Mouse (Mus musculus): ENCODE data around the gene Urgcp.
A peak's percentile ranks its signal among the peaks of the same experiment; 100 is the strongest.

Urgcp gene

DNA sequence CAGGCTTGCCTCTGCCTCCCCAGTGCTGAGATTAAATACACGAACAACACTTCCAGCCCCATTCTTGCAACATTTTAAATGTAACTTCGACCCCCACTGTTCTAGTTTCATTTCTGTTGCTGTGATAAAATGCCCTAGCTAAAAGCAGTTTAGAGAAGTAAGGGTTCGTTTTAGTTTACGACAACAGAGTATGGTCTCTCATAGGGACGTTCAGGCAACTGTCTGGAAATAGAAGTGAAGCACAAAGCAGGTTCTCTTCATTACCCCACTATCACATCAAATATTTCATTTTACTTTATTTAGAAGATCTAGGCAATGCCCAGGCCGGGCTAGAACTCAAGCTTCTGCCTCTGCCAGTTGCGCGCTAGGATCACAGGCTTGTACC lies 25.5 kb upstream of the Urgcp start:
- DNase-seq (ENCODE audit: low read depth in 1 of 2, low spot score in 2 of 2) = no peak

DNA sequence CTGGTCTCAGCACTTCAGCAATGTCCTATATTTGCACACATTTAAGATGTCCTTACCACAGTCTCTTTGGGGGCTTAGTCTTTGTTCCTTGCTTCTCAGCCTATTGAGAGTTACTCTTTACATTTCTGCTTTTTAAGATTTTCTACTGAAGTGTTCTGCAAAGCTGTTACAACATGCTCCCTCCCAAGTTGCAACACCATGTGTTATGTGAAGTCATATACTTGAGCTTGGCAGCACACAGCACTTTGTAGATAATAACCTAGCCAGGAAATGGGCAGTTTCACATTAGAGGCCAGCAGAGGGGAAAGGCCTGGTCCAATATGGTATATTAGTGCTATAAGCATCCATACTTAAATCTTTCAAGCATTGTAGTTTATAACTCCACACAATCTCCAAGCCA lies 23.6 kb upstream of the Urgcp start:
- peak; percentile 43 to 45 for DNase-seq (ENCODE audit: low read depth in 1 of 2, low spot score in 2 of 2)

DNA sequence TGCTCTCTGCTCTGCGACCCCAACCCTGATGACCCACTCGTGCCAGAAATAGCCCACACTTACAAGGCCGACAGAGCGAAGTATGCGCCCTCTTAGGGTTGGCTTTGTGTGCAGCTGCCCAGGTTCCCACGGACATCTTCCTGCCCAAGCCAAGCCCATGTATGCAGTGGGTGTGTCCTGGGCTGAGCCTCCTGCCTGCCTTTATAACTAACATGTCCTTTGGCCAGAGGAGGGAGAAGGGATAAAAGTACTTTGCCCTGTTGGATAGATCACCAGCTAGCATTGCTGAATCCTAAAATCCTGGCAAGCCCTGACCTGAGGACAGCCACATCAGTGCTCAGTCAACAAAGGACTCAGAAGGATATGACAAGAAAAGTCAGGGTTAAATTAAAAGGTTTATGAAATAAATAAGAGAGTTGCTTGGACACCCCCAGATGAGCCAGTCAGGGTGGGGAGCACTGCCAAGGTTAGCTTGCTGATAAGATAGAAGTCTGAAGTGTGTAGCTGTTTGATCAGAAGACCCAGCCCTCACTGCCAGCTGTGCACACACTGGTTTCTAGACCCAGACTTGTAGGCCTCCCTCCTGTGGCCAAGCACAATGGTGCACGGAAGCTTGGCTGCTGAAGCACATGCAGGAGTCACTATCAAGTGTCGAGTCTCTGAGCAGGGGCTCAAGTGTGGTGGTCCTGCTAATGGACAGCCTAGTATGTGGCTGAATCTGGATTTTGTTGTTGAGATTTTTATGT lies 20.2 kb upstream of the Urgcp start:
- no peak for DNase-seq (ENCODE audit: low read depth in 1 of 2, low spot score in 2 of 2)

DNA sequence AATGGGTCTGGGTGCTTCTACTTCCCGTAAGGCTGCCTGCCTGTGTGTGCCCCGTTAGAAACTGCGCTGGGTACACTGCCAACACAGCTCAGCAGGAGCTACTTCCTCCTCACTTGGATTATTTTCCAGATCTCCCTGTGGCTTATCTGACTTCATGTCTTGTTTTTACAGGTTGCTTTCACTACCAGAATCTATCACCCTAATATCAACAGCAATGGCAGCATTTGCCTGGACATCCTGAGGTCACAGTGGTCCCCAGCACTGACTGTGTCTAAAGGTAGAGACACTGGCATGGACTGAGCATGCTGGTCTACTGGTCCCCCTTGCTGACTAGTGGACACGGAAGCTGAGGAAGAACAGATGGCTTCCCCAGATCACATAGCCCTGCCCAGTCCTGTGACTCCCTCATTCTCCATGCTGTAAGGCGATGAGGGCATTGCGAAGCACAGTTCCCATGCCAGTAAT lies 17.9 kb upstream of the Urgcp start:
- no peak for DNase-seq (ENCODE audit: low read depth in 1 of 2, low spot score in 2 of 2)

DNA sequence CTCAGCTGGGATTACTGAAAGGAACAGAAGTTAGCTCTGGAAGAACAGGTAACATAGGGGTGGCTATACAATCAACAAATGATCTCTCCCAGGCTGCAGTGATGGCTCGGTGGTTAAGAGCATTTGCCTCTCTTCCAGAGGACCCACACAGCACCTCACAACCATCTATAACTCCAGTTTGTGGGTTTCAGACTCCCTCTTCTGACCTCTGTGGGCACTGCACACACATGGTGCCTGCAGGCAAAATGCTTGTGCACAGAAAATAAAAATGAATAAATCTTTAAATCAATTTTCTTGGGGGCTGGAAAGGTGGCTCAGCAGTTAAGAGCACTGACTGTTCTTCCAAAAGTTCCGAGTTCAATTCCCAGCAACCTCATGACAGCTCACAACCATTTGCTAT lies 16.3 kb upstream of the Urgcp start:
- no peak for DNase-seq (ENCODE audit: low read depth in 1 of 2, low spot score in 2 of 2)

DNA sequence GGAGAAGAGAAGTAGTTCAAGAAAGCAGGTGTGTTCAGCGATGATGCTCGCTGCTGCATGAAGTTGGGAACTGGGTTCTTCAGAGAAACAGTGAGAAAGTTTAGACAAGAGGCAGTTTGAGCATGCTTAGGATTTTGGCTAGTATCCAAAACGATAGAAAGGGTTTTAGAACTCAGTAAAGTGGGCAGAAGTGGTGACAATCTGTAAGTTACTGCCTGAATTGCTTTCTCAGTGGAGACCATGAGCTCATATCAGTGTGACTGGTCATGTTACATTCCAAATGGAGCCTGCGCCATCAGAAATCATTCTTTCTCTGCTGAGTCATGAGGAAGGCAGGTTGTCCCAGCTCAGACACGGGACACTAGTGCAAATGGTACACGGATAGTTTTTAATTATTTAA lies 3.8 kb upstream of the Urgcp start:
- no peak for DNase-seq (ENCODE audit: low read depth in 1 of 2, low spot score in 2 of 2)

DNA sequence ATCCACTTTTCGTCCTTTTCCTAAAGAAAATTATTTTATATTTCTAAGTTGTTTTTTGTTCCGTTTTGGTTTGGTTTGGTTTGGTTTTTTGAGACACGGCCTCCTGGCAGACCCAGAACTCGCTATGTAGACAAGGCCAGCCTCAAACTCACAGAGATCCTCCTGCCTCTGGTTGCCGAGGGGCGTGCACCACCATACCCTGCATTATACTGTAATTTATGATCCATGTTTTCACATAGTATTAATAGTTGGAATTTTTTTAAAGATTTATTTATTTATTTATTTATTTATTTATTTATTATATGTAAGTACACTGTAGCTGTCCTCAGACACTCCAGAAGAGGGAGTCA lies 432 bp upstream of the Urgcp start:
- no peak for DNase-seq (ENCODE audit: low read depth in 1 of 2, low spot score in 2 of 2)

DNA sequence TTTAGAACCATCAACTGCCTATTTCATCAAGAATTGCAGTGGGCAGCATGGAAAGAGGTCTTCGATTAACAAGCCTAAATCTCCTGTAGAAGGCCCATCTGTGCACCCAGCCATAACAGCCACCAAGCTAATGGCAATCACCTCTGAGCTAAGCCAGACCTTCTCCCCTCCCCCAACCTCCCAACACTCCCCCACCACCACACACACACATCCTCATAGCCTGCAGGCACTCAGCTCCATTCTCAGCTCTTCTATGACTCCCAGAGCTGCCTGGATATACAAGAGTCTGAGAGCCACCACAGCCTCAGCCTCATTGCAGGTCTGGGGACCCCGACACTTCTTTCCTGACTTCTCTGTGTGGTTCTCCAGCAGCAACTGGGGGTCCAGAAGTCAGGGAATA lies 8.4 kb downstream of the Urgcp start:
- DNase-seq (ENCODE audit: low read depth in 1 of 2, low spot score in 2 of 2) = no peak

DNA sequence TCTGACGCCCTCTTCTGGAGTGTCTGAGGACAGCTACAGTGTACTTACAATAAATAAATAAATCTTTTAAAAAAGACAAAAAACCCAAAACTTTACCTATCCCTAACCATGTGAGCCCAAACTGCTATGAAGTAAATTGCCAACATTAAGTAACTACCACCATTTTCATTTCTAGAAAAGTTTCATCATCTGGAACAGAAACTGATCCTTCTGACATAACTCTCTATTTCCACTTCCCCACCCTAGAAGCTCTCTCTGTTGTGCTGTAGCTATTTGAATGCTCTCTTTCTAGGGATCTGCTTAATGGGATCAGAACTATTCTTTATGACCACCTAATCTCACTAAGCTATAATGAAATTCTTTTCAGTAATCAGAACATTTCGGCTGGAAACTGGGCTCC lies 17.2 kb downstream of the Urgcp start:
- DNase-seq (ENCODE audit: low read depth in 1 of 2, low spot score in 2 of 2) = no peak

DNA sequence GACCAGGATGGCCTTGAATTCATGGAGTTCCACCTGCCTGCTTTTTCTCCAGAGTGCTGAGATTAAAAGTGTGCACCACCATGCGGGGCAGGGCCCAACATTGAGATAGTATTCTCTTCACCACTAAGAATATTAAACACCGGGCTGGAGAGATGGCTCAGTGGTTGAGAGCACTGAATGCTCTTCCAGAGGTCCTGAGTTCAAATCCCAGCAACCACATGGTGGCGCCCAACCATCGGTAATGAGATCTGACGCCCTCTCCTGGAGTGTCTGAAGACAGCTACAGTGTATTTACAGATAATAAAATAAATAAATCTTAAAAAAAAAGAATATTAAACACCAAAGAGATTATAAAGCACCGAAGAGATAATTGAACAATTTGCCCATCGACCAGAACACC lies 20.1 kb downstream of the Urgcp start:
- no peak for DNase-seq (ENCODE audit: low read depth in 1 of 2, low spot score in 2 of 2)

DNA sequence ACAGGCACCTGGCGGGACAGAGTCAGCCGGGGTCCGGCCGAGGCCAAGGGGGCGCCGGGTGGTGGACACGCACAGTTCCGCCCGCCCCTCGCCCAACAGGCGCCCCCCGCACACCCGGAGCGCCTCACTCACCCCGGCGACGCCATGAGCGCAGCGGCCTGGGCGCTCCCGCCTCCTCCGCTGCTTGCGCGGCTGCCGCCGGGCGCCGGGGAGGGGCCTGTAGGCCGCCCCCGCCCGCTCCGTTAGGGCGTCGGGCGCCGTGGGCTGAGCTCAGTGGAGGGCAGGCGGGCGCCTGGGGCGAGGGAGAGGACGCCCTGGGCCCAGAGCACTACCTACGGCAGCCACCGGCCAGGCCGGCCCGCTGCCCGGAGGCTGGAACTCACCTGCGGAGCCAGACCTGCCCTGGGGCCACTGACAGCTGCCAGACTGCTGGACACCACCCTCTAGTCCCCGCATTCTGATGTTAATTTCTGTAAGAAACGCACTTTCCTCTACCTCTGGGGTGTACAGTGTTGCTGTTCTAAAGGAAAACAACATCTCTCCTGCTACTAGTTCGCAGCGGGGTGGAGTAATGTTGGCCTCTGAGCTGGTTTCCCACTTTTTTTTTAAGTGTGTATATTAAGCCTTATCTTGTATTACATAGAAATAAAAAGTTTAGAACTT lies 21.1 kb downstream of the Urgcp start:
- DNase-seq (ENCODE audit: low read depth in 1 of 2, low spot score in 2 of 2) = peak in 1 of 2 experiments; percentile 44

DNA sequence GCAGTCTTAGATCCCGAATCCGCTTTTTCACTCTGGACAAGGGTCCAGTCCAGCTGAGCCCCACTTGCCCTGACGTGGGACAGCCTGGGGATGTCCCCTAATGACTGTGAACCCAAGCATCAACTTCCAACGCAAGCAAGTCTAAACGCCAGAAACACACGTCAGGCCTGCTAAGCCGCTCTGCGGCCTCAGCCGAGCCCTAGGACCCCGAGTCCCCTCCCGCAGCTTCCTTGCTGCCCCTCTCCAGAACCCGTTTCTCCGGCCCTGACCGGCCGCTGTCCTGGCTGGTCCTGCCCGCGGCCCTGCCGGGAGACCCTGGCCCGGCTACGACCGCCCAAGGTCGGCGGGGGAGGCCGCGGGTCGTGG lies 21.6 kb downstream of the Urgcp start:
- no peak for DNase-seq (ENCODE audit: low read depth in 1 of 2, low spot score in 2 of 2)

DNA sequence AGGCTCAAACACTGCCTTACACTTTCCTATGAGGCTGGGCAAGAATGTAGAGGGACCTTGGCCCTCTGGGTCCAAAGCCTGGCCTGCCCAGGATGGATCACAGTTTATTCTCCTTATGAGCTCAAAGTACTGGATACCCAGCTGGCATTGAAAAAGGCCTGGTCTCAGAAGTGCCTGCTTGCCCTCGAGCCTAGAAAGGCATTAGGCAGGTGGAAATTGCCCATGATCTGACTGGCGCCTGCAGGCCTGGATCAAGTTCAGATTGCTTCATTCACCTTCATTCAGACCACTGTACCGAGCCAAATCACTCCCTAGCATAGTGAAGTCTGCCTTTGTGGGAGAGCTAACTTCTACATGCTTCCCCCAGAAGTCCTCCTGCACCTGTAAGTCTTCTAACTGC lies 22.3 kb downstream of the Urgcp start:
- no peak for DNase-seq (ENCODE audit: low read depth in 1 of 2, low spot score in 2 of 2)

DNA sequence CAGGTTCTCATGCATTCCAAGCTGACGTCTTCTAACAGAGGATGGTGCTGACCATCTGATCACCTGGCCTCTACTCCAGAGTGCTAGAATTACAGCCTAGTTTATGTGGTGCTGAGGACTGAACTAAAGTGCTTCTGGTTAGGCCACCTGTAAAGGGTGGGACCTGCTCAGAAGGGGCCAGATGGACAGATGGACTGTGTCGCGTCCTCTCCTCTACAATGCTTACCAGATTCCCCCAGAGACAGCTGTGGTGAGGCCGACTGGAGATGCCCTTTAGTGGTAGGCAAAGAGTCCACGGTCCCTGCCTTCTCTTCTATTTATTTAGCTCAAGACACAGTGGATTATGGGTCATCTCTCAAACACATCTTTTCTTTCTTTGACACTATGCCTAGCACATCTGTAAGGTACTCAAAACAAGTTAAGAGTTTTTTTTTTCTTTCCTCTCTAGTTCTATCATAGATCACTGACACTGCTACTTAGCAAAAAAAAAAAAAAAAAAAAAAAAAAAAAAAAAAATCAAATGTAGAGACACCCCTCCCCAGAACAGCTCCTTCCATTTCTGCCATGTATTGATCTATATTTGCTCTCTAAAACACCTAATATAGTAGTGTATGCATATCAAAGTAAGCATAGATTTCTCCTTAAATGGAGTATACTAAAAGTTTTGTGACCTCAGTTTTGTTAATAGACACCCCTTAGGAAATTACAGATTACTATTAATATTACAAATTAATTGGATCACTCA lies 23.1 kb downstream of the Urgcp start:
- DNase-seq (ENCODE audit: low read depth in 1 of 2, low spot score in 2 of 2) = no peak

DNA sequence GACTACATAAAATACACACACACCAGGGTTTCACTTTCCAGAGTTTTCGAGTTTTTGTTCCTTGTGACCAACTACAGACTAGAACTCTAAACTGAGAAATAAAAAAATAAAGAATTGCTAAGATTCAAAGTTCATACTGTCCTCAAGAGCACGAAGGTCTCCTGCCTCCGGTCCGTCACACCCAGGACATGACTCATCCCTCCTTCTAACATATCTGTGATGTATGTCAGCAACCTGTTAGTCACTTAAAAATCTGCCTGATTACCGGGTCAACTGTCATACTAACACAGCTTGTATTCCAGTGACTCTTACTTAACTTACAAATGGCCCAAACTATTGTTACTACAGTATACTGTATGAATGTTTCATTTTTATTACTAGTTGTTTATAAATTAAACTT lies 25.0 kb downstream of the Urgcp start:
- DNase-seq (ENCODE audit: low read depth in 1 of 2, low spot score in 2 of 2) = no peak

DNA sequence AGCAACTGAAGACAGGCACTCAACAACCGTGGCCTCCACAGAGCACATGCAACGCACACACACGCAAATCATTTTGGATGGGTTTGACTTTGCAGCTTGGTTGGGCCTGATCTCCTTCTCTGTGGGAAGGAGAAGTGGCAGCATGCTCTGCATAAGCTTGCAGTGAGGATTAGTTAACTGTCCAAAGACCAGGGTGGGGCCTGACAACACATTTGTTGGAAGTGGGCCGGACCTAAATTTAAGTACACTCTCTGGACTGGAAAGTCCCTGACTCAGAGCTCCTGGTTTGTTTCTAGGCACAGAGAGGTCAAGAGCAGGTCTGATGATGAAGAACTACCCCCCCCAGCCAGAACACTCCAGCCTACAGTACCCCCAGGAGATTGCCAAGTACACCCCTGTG lies 27.9 kb downstream of the Urgcp start:
- no peak for DNase-seq (ENCODE audit: low read depth in 1 of 2, low spot score in 2 of 2)

DNA sequence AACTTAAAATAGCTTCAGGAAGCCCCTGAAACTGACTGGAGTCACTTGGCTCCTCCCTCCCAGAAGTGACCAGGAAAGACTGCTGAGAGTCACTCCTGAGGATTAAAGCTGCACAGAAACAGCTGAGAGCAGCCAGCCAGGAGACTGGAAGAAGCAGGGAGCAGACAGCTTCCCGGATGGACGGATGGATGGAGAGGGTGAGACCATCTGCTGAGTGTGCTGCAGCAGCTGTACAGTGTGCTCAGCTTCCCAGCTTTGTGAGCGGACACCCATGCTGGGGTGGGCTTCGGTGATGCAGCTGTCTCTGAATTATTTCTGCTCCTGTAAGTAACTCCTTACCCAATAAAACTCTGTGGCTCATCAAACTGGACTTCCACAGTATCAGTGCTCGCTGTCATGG lies 29.8 kb downstream of the Urgcp start:
- DNase-seq (ENCODE audit: low read depth in 1 of 2, low spot score in 2 of 2) = no peak

DNA sequence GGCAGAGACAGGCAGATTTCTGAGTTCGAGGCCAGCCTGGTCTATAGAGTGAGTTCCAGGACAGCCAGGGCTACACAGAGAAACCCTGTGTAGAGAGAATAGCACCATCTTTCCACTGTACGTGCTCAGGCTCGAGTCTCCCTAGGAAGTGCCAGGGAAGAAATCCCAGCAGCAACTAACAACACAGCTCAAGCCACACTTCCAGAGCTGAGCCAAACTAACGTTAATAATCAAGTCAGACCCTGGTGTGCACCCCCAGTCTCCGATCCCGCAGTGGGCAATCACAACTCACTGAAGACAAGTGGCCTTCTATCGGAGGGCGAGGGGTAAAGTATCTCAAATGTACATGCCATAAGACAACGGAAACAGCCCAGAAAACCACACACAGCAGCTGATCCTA lies 32.6 kb downstream of the Urgcp start:
- no peak for DNase-seq (ENCODE audit: low read depth in 1 of 2, low spot score in 2 of 2)

DNA sequence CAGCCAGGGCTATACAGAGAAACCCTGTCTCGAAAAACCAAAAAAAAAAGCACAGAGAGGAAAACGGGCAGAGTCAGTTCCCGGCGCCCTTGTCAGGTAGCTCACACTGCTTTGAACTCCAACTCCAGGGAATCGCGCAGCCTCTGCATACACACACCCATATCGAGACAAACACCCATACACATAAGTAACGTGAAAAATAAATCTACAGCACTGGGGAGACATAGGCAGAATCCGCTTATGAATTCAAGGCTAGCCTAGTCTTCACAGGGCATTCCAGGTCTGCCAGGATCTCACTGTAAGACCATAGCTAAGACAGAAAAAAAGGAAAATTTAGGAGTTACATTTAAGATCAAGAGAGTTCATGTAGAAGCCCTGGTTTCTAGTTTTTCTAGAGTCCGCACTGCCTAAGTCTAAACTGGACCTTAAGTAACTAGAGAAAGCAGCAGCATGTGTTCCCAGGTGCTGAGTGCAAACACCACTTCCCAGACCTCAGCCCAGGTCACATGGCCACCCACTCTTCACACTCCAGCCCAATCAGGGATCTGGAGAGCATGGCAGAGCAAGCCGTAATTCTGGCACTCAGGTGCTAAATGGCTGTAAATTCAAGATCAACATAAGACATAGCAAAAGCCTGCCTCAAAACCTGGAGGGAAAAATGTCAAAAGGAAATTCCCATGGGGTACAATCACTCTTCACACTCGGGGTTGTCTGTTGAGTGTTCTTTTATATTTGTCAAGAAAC lies 43.4 kb downstream of the Urgcp start:
- no peak for DNase-seq (ENCODE audit: low read depth in 1 of 2, low spot score in 2 of 2)

DNA sequence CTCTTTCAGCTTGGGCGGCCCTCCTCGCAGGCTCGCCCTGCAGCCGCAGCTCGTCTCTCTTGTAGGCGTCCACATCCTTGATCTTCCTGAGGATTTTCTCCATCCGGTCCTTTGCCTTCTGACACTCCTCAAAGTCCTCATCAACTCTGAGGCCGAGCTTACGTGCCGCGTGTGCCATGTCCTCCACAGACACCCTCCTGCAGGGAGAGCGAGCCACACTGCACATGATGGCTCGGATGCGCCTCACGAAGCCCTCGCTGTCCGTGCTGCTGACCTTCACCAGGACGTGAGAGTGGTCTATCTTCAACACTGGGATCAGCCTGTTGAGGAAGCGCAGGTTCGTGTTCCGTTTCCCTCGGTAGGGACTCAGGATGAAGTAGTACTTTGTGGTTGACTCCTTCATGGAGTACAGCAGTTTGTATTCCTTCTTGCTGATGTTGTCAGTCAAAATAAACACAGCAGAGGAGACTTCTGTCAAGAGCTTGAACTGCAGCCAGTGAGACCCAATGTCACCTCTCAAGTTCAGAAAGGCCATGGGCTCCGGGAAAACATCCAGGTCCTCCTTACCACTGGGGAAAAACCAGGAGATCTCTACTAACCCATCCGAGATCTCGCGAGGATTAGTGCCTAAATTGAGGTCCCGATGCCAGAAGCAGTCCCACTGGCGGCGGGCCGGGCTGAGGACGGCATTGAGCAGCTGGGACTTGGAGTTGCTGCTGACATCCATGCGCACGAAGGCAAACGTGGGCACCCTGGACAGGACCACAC lies 45.1 kb downstream of the Urgcp start:
- DNase-seq (ENCODE audit: low read depth in 1 of 2, low spot score in 2 of 2) = no peak

DNA sequence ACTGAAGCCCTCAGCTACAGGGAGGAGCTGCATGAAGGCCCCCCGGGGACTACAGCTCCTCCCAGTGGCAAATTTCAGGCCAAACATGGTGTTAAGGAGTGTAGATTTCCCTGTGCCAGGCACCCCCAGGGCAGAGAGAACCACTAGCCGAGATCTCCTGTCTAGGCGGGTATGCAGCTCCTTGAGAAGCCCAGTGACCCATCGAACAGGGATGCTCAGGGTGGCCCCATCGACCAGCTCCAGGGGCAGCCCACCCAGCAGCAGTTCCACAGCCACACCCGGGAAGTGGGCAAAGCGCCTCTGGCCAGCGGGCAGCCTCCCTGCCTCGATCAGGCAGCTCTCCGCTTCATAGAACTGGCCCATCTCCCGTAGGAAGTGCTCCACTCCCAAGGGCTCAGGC lies 45.9 kb downstream of the Urgcp start:
- no peak for DNase-seq (ENCODE audit: low read depth in 1 of 2, low spot score in 2 of 2)

All from monocyte, adult 2 months (primary cell).